Mouse (Mus musculus) testis, adult 2 months (tissue): Measurements from ENCODE around the gene Mllt1.

Experiments
- CTCF ChIP-seq: fragments of 200-500 bp; IDR thresholded peaks from 2 replicates; pipeline ENCODE4 v1.5.1; 2012; ENCODE audit warnings: low read depth, mild to moderate bottlenecking, inconsistent platforms, low read length, moderate library complexity; ENCODE audit not compliant: control insufficient read depth, insufficient read depth, insufficient replicate concordance
- POLR2A ChIP-seq: fragments of 200-500 bp; IDR thresholded peaks from 2 replicates; pipeline ENCODE4 v1.6.1; 2012; ENCODE audit warnings: low read depth, mild to moderate bottlenecking, inconsistent platforms, low read length, moderate library complexity; ENCODE audit not compliant: control insufficient read depth

- TF ChIP-seq POLR2A (no peak), CTCF (no peak)
Measured at GRCm38 (mm10) chr17:56962642-56963405, 27.6 kb upstream of the Mllt1 start.
